Mouse (Mus musculus): Measurements from ENCODE around the gene Hist1h3d. TPM values are rescaled to one million over a fixed set of nuclear protein-coding genes. Genes with fewer than 3 reads are reported as not detected.
"Not testable (repeated sequence)": the region's sequence is repeated elsewhere in the genome, so short reads cannot be mapped to it uniquely, and the experiment has no call there.

Gene Hist1h3d
- total RNA-seq (2021): 10 to 100 TPM; 11.8 to 13.6 TPM
- long read RNA-seq: 0 reads

DNA sequence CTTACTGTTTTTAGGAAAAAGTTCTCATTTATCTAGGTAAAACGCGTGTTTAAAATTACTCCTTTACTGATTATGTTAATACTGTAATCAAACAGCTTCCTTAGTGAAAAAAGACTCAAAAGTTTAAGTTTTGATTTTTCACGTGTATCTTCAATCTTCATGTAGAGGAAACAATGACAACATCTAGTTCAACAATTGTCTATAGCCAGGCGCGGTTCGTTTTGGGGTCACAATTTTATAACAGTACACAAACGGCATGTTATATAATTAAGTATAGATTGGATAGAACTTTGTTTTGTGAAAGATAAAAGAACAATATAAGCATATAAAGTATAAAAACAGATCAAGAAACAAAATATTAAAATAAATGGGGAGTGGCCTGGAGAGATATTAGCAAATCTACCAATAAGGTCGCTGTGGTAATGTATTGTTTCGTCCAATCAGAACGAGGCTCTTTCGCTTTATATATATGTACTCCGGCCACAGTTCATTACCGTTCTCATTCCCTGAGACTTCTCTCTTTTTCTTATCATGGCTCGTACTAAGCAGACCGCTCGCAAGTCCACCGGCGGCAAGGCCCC lies at the start of gene Hist1h3d:
Gene Hist1h3d, plus strand, starts transcription at position 493 of the 581 bp plus-strand sequence.
- peak; percentile 64 to 87 for DNase-seq (ENCODE audit: low spot score in 2 of 2)

DNA sequence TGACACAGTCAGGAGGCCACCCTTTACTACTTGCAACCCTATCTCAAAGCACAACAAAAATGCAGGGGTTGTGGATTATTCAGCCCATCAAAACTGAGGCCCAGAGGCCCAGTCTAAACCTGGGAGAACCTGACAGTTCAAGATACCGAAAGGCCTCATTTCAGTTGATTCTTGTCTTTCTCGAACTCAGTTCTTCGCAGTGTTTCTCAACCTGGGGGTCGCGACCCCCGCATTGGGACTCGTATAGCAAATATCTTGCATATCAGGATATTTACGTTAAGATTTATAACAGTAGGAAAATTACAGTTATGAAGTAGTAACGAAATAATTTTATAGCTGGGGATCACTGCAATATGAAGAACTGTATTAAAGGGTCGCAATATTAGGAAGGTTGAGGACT lies 49.7 kb upstream of the Hist1h3d start:
- DNase-seq (ENCODE audit: low spot score in 2 of 2): no peak

DNA sequence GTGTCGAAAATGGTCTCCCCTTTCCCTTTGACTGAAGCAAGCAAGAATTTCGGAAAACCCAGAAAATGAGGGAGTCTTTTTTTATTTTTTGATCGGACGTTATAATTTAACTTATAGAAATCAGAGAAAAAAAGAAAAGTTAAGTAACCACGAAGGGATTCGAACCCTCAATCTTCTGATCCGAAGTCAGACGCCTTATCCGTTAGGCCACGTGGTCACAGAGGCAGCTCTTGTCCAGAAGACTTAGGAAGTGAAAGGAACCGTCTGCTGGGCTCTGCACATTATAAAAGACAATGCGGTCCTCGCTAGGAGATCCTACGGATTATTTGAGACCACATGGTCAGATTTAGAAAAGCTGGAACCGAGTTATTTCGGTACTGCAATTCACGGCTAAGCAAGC lies 49.3 kb upstream of the Hist1h3d start:
- DNase-seq (ENCODE audit: low spot score in 2 of 2): peak; percentile 87 to 97

DNA sequence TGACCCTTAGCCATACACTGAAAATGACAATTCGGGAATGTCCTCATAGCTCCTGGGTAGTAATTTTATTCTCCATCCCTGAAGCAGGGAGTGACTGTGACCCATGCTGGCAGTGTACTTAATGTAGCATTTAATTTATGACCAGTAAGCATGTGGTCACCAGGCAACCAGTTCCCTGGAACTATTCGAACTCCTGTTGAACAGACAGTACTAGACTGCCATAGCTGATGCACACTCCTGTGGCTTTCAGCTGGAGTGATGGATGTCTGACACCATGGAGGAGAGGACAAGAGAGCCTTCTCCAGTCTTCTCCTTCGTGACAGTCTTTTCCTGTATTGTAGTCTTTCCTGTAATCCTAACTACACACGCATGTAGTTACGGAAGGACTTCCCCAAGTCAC lies 46.6 kb upstream of the Hist1h3d start:
- no peak for DNase-seq (ENCODE audit: low spot score in 2 of 2)

DNA sequence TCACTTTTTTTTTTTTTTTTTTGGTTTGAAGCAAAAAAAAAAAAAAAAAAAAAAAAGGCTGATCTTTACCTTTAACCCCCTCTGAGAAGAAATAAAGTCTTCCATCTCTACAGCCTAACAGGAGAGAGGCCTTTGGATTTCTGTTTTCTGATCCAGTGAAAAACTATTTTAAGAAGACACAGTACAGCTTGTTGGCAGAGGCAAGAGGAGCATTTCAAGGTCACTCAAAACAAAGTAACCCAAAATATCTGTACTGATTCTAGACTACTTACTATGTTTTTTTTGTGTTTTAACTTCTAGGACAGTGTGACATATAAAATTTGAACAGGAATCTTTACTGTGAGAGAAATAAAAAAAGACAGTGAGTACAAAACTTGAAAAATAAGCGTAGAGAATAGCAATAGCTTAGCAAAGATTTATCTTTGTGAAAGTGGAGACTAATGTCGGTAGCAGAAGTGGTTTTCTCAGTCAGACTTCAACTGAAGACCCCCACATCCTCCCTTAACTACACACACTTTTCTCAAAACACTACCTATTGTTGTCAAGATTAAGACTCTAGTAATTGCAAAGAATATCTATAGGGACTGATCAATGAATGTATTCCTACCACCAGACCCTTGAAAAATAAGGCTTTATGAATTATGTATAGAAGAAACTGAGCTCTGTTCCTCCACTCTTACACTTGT lies 45.9 kb upstream of the Hist1h3d start:
- no peak for DNase-seq (ENCODE audit: low spot score in 2 of 2)

DNA sequence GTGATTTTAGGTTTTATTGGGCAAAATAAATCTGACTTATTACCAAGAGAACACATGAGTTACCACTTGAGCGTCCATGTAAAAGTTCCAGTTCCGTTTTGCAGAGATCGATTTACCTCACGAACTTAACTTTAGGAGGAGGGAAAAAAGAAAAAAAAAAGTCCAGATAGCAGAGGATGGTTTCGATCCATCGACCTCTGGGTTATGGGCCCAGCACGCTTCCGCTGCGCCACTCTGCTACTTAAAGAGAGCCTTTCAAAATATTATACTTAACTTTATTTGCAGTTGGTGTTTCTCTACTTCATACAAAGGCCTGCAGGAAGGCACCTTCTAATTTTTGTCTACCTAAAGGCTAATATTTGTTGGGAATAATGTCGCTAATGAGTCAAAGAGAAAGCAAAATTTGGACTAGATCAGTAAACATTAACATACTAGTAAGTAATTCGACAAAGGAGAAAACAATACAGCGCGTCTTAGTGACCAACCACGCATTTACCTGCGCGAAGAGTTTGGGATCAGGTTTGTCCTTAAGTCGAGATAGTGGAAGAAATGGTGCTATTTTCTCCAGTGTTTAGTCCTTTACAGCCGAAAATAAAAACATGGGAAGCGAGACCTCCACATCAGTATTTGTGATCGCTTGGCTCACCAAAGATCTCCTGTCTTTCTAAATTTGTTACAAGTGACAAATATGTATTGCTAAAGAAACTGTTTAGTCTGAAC lies 45.2 kb upstream of the Hist1h3d start:
- peak; percentile 62 to 90 for DNase-seq (ENCODE audit: low spot score in 2 of 2)

DNA sequence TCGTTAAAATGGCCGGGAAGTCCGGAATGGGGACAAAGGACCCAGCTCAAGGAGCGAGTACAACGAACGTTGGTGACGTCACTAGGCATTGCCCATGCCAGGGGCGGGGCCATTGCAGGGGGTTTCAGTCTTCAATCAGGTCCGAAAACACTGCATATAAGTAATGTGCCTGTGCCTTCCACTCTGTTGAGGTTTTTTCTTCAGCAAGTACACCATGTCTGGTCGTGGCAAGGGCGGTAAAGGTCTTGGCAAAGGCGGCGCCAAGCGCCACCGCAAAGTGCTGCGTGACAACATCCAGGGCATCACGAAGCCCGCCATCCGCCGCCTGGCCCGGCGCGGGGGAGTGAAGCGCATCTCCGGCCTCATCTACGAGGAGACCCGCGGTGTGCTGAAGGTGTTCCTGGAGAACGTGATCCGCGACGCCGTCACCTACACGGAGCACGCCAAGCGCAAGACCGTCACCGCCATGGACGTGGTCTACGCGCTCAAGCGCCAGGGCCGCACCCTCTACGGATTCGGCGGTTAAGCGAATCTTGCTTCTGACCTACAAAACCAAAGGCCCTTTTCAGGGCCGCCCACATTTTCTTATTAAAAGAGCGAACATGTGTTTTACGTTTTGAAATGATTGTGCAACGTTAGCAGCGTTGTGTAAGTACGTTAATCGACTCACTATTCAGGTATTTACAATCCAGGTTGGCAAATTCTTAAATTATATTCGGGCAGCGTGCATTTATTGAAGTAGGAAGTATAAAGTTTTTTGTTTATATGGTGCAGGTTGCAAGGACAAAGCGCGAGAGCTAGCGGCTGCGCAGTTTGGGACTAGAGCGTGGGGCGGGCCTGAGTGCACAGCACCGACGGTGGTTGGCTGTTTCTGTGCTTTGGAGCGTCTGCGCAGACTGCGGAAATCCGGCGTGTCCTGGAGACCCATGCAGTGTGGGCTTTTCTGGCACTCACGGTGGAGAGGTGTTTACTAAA lies 44.4 kb upstream of the Hist1h3d start, which contains the start of gene Hist1h4h:
Gene Hist1h4h, plus strand, starts transcription at position 150 of the 975 bp plus-strand sequence.
- DNase-seq (ENCODE audit: low spot score in 2 of 2): peak; percentile 97 to 99

DNA sequence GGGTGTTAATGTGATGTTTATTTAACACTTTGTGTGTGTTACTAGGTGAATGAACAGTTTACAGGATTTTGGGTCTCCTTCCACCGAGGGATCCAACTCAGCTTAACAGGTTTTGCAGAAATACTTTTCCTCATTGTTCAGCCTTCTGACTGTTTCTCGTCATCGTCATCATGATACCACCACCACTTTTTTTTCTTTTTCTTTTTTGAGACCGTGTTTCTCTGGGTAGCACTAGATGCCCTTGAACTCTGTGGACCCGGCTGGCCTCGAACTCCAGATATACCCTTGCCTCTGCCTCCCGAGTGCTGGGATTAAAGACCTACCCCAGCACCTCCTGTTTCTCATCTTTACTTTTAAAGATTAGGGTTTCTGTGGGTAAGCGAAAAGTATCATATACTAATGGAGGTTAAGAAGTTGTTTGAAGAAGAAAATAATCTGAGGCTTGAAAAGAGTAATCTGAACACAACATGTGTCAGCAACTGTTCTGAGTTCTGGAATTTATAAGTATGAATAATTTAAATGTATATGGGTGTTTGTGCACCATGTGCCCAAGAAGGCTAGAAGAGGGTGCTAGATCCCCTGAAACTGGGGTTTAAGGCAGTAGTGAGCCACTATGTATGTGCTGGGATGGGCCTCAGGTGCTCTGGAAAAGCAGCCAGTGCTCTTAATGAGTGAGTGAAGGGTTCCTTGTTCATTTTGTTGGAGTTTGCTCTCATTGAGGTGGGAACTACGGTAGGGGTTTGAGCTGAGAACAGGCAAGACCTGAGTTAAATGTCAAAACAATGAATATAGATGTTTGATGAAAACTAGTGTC lies 43.1 kb upstream of the Hist1h3d start:
- DNase-seq (ENCODE audit: low spot score in 2 of 2): no peak

DNA sequence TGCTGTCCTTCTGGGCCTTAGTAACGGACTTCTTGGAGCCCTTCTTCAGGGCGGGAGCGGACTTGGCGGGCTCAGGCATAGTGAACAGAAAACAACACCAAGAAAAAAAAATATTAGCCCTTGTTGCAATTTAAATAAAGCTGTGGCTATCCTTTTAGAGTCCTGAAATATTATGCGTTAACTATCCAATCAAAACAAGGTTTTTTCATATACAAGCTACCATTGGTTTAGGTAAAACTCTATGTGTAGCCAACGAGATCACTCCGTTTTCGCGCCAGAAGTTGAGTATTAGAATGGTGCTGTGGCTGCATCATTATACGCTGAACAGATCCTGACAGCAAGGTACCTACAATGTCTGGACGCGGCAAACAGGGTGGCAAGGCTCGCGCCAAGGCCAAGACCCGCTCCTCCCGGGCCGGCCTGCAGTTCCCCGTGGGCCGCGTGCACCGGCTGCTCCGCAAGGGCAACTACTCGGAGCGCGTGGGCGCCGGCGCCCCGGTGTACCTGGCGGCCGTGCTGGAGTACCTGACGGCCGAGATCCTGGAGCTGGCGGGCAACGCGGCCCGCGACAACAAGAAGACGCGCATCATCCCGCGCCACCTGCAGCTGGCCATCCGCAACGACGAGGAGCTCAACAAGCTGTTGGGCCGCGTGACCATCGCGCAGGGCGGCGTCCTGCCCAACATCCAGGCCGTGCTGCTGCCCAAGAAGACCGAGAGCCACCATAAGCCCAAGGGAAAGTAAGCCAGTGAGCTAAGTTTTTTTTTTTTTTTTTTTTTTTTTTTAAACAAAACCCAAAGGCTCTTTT lies 41.8 kb upstream of the Hist1h3d start, which contains the start of gene Hist1h2af:
Gene Hist1h2af, plus strand, starts transcription at position 347 of the 808 bp plus-strand sequence.
- peak; percentile 69 to 85 for DNase-seq (ENCODE audit: low spot score in 2 of 2)

DNA sequence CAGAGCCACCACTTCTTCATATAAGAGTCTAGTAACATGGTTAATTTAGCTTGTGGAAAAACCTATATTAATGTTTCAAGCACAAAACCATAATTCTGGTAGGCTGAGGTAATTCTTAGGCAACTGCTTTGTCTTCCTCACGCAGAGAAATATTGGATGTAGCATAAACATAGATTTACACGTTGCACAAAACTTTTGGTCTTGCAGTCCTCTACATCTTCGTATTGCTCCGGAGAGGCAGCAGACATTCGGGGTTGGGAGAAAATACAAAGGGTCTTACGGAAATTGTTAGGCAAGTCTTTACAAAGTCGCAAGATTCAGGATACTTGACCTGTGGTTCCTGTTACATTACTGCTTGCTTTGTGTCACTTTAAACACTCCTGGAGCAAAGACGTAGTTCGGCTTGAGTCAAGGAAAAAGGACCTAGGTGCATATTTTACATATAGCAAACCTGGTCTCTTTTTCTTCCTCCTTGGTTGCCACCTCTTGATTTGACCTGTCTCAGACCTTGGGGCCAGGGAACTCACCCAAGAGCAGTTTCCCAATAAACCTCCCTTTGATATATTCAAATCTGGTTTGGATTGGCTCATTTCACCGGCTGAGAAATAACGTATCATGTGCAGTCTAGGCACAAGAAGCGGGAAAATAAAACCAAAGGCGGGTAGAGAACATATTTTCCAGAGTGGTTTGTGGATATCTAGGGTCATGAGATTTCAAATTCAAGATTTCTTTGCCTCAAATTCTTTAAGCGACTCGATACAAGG lies 41.0 kb upstream of the Hist1h3d start:
- DNase-seq (ENCODE audit: low spot score in 2 of 2): no peak

DNA sequence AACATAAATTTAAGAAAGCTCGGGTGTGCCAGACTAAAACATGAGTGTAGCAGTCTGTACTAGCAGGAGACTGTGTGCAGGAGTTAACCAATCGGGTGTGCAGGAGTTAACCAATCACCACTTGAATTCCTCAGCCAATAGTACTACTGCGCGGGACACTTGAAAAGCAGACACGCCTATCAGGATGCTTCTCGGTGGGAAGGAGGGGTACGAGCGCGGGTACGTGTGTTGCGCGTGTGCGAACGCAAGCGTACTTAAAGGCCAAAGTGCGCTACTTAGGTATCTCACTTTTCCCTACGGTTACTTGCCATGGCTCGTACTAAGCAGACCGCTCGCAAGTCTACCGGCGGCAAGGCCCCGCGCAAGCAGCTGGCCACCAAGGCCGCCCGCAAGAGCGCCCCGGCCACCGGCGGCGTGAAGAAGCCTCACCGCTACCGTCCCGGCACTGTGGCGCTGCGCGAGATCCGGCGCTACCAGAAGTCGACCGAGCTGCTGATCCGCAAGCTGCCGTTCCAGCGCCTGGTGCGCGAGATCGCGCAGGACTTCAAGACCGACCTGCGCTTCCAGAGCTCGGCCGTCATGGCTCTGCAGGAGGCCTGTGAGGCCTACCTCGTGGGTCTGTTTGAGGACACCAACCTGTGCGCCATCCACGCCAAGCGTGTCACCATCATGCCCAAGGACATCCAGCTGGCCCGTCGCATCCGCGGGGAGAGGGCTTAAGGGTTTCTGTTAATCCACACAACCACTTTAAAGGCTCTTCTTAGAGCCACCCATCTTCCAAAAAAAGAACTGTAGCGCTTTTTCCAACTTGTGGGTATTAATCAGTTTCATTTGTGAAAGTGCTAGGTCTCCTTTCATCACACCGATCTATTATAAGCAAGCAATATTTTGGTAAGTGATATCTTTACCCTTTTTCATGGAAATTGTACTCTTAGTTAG lies 40.2 kb upstream of the Hist1h3d start, which contains the start of gene Hist1h3g:
Gene Hist1h3g, plus strand, starts transcription at position 286 of the 939 bp plus-strand sequence.
- DNase-seq (ENCODE audit: low spot score in 2 of 2): peak; percentile 89 to 96

DNA sequence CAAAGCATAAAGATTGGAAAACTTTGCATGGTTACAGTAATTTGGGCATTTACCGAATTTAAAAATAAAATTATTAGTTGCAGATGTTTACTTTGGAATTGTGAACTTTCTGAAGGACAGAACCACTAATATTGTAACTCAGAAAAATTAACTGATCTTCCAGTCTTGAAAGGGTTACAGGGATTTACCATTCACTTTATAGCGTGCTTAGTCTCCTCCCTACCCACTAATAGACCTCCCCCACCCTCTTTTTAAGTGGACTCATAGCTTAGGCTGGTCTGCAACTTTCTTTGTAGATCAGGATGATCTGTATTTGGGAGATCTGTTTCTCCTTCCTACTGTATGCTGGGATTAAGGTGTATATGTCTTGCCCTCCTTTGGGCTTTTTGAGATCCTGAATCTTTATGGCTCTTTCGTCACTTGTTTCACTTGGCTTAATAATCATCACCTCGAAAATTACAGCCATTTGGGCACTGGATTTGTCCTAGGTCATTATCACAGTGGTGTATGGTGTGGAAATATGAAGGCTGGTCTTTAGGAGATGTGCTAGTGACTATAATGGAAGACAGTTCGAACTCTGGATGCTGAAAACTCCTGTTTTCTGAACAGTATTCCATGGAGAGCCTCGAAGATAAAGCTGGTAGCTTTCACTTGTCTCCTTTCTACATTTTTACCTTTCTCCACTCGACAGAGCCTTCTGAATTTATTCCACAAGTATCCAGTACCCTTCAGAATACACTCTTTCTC lies 39.3 kb upstream of the Hist1h3d start:
- no peak for DNase-seq (ENCODE audit: low spot score in 2 of 2)

DNA sequence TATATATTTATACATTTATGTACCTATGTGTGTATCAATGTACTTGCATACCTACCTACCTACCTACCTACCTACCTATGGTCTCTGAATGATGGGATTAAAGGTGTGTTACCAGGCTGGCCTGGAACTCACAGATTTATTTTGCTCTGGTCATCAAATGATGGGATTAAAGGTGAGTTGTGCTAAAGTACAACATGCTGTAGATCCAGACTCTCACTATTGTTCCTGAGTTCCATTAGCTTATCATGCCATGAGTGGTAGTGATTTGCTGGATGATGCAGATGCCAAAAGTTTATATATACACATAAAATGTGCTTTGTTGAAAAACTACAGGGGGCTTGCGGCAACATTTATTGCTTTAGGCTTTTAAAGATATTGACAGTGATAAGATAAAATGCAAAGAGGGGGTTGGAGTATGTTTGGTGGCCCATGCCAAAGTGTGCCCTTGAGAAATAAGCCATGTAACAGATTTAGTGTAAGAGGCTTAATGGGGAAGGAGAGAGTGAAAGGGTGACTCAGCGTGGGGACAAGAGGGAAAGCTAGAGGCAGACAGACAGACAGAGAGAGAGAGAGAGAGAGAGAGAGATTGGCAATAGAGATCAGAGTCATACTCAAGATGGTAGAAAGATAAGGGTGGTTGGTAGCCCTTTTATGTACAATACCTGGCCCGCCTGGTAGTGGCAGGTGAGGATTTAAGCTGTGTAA lies 38.4 kb upstream of the Hist1h3d start:
- no peak for DNase-seq (ENCODE audit: low spot score in 2 of 2)

DNA sequence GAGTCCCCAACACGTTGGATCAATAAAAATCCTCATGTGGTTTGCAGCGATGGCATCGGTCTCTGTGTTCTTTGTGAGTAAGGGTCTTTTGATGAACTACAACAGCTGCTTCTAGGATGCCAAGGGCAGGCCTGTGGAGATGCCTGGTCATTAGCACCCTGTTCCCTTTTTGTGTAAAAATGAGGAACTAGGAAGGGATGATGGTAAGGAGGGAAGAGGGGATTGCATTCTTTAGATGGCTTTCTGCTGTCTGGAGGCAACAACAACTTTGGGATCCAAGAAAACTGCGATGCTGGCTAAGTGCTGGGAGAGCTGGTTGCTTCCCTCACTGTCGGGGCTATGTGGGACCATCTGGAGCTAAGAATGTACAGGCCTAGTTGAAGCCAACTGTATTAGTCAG lies 37.3 kb upstream of the Hist1h3d start:
- DNase-seq (ENCODE audit: low spot score in 2 of 2): no peak

DNA sequence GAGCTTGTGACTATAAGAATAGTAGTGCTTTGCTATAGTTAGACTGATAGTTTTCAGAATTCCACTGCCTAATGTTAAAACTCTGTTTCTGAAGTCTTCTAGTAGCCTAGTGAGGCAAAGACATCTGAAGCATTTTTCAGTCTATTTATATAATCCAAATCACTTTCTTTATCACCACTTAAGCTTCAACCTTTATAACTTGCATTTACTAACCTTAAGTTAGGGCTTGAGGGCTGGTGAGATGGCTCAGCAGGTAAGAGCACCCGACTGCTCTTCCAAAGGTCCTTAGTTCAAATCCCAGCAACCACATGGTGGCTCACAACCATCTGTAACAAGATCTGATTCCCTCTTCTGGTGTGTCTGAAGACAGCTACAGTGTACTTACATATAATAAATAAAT lies 35.7 kb upstream of the Hist1h3d start:
- DNase-seq (ENCODE audit: low spot score in 2 of 2): not testable (repeated sequence)

DNA sequence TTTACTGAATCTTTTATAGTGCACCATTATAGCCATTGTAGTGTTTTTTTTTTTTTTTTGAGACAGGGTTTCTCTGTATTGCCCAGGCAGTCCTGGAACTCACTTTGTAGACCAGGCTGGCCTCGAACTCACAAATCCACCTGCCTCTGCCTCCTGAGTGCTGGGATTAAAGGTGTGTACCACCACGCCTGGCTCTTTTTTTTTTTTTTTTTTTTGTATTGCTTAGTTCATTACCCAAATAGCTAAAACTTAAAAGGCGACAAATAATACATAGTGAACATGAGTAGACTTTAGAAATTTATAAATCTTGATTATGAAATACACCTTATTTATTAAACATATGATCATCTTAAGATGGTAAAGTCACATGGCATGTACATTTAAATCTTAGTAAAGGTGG lies 34.1 kb upstream of the Hist1h3d start:
- no peak for DNase-seq (ENCODE audit: low spot score in 2 of 2)

Measured in layer of hippocampus, adult 18-20 months (tissue).